Mouse (Mus musculus) bone marrow, adult 2 months (tissue): ENCODE measurements around the gene Gpx1.

Experiments used
- CTCF ChIP-seq: fragments of 200-500 bp; IDR thresholded peaks from 2 replicates; pipeline ENCODE4 v1.5.1; 2011; ENCODE audit warnings: low read length, control low read depth; ENCODE audit not compliant: control insufficient read depth, insufficient read depth
- POLR2A ChIP-seq: fragments of 200-500 bp; IDR thresholded peaks from 2 replicates; pipeline ENCODE4 v1.6.1; 2011; ENCODE audit warnings: low read depth, mild to moderate bottlenecking, control low read depth, low read length, borderline replicate concordance; ENCODE audit not compliant: control insufficient read depth

GRCm38 (mm10) chr9:108340258-108341138, 1.8 kb downstream of the Gpx1 start:
- TF ChIP-seq CTCF: no peak
- peak; percentile 43; the same call in 1 of the 2 replicates for TF ChIP-seq POLR2A
